Mouse (Mus musculus): Measurements from ENCODE around the gene Arvcf. TPM values are rescaled to one million over a fixed set of nuclear protein-coding genes. Genes with fewer than 3 reads are reported as not detected.

The Arvcf gene
- total and polyA plus RNA-seq, 2 experiments, result 14.1 to 18.4 TPM

DNA sequence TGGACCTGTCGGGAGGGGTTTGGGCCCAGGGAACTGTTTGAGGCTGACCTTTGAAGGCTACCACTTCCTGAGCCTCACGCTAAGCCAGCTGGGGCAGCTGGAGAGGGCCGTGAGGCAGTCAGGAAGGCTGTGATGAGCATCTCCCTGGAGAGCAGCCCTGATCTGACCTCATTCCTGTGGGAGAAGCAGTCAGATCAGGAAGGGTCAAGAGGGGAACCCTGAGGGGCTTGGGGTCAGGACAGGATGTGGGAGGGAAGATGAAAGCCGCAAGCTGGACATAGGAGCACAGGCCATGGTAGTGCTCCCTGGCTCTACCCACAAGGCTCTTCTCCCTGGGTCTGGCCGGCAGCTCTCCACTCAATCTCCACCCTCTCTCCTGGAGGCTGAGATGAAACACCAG is 105.9 kb downstream of the Arvcf start:
- no peak for DNase-seq (ENCODE audit: extremely low read depth, low read depth, low spot score)

DNA sequence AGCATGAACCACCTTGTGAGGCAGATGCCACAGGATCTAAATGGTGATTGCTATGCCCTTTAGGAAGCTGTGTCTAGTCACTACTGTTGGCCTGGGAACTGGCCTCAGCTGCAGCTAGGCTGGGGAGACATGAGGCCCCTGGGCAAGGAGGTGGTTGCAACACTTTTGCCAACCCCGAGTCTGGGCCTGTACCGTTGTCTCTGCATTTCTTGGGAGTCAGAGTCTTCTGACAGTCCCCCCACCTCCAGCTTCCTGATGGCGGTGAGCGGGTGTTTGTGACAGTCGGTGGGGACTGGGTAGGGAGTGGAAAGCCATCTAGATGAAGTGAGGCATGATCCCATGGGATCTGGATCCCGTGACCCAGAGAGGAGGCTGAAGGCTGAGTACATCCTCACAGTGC is 107.4 kb downstream of the Arvcf start:
- Histone ChIP-seq H3K79me2 (ENCODE audit: control insufficient read depth, insufficient read depth, low read length) (no peaks in the 10 kb centered on the region), H3K27me3 (ENCODE audit: control insufficient read depth, insufficient read depth, low read length) (no peaks in the 10 kb centered on the region), H3K36me3 (ENCODE audit: control insufficient read depth, insufficient read depth, low read length) (peaks cover 13% of the 10 kb centered on the region), H3K27ac (replicated peaks; ENCODE audit: insufficient read depth, low read depth, low read length) (no peak overlapping the region), H3K4me1 (ENCODE audit: control insufficient read depth, insufficient read depth, low read length) (no peaks in the 10 kb centered on the region), H3K9ac (ENCODE audit: low read depth, low read length) (no peak overlapping the region), H3K4me3 (ENCODE audit: insufficient read depth, low read depth, low read length) (no peak overlapping the region)
- DNase-seq (ENCODE audit: extremely low read depth, low read depth, low spot score), result no peak
- TF ChIP-seq CTCF (IDR thresholded peaks at IDR 0.05; ENCODE audit: low read depth, low read length) (no peak), POLR2A (IDR thresholded peaks at IDR 0.05; ENCODE audit: extremely low read depth, insufficient read depth, low read length) (no peak)
- 89% methylated on average over 6 of the region's 6 CpGs for whole genome bisulfite sequencing

More for the DNA sequence above, 105.9 kb downstream of the Arvcf start:
- Histone ChIP-seq H3K4me3 (ENCODE audit: insufficient read depth, low read depth, low read length) (no peak overlapping the region), H3K27me3 (ENCODE audit: control insufficient read depth, insufficient read depth, low read length) (no peaks in the 10 kb centered on the region), H3K79me2 (ENCODE audit: control insufficient read depth, insufficient read depth, low read length) (no peaks in the 10 kb centered on the region), H3K36me3 (ENCODE audit: control insufficient read depth, insufficient read depth, low read length) (peaks cover 13% of the 10 kb centered on the region), H3K27ac (replicated peaks; ENCODE audit: insufficient read depth, low read depth, low read length) (no peak overlapping the region), H3K4me1 (ENCODE audit: control insufficient read depth, insufficient read depth, low read length) (no peaks in the 10 kb centered on the region), H3K9ac (ENCODE audit: low read depth, low read length) (no peak overlapping the region)
- TF ChIP-seq POLR2A (IDR thresholded peaks at IDR 0.05; ENCODE audit: extremely low read depth, insufficient read depth, low read length) (no peak), CTCF (IDR thresholded peaks at IDR 0.05; ENCODE audit: low read depth, low read length) (no peak)
- 80% methylated on average over 5 of the region's 5 CpGs for WGBS

Other genes starting within 250 kb of the Arvcf start
- not detected in 2 replicates for gene Rtn4r, start 220.5 kb upstream of the Arvcf start, total RNA-seq (2014; rRNA removed)
- 0.07 TPM in 1 of 2 replicates, not detected in the other for gene Rtn4r, start 220.5 kb upstream of the Arvcf start, polyA plus RNA-seq (2012; rRNA removed)
- gene Ccdc188, start 130.3 kb upstream of the Arvcf start, total RNA-seq (2014; rRNA removed), result not detected in 2 replicates
- gene Ccdc188, start 130.3 kb upstream of the Arvcf start, polyA plus RNA-seq (2012; rRNA removed), result not detected in 2 replicates
- 1.2 and 1.3 TPM in 2 replicates for gene Zdhhc8, start 113.0 kb upstream of the Arvcf start, total RNA-seq (2014; rRNA removed)
- 10.9 and 12.3 TPM in 2 replicates for gene Zdhhc8, start 113.0 kb upstream of the Arvcf start, polyA plus RNA-seq (2012; rRNA removed)
- 12.8 and 14.6 TPM in 2 replicates for gene Trmt2a, start 99.5 kb upstream of the Arvcf start, total RNA-seq (2014; rRNA removed)
- gene Trmt2a, start 99.5 kb upstream of the Arvcf start, polyA plus RNA-seq (2012; rRNA removed), result 15.8 and 19.4 TPM in 2 replicates
- 37.0 and 40.9 TPM in 2 replicates for gene Ranbp1, start 99.5 kb upstream of the Arvcf start, total RNA-seq (2014; rRNA removed)
- gene Ranbp1, start 99.5 kb upstream of the Arvcf start, polyA plus RNA-seq (2012; rRNA removed), result 32.1 and 39.5 TPM in 2 replicates
- gene Gm49776, start 89.9 kb upstream of the Arvcf start, total RNA-seq (2014; rRNA removed), result not detected in 2 replicates
- gene Gm49776, start 89.9 kb upstream of the Arvcf start, polyA plus RNA-seq (2012; rRNA removed), result not detected in 2 replicates
- gene Dgcr8, start 58.9 kb upstream of the Arvcf start, total RNA-seq (2014; rRNA removed), result 8.3 and 11.7 TPM in 2 replicates
- gene Dgcr8, start 58.9 kb upstream of the Arvcf start, polyA plus RNA-seq (2012; rRNA removed), result 6.0 and 8.0 TPM in 2 replicates
- gene Tango2, start 79 bp upstream of the Arvcf start, total RNA-seq (2014; rRNA removed), result 42.4 and 58.0 TPM in 2 replicates
- 52.6 and 57.1 TPM in 2 replicates for gene Tango2, start 79 bp upstream of the Arvcf start, polyA plus RNA-seq (2012; rRNA removed)
- gene Txnrd2, start 78.2 kb downstream of the Arvcf start, total RNA-seq (2014; rRNA removed), result 23.9 and 30.9 TPM in 2 replicates
- gene Txnrd2, start 78.2 kb downstream of the Arvcf start, polyA plus RNA-seq (2012; rRNA removed), result 39.1 and 46.6 TPM in 2 replicates
- 474 and 538 TPM in 2 replicates for gene Comt, start 78.7 kb downstream of the Arvcf start, total RNA-seq (2014; rRNA removed)
- 779 and 1,223 TPM in 2 replicates for gene Comt, start 78.7 kb downstream of the Arvcf start, polyA plus RNA-seq (2012; rRNA removed)
- 1.4 and 1.5 TPM in 2 replicates for gene Gnb1l, start 150.5 kb downstream of the Arvcf start, total RNA-seq (2014; rRNA removed)
- 3.6 and 4.8 TPM in 2 replicates for gene Gnb1l, start 150.5 kb downstream of the Arvcf start, polyA plus RNA-seq (2012; rRNA removed)
- 0.18 and 1.0 TPM in 2 replicates for gene Rtl10, start 150.7 kb downstream of the Arvcf start, total RNA-seq (2014; rRNA removed)
- gene Rtl10, start 150.7 kb downstream of the Arvcf start, polyA plus RNA-seq (2012; rRNA removed), result 2.2 and 4.3 TPM in 2 replicates
- gene Tbx1, start 242.5 kb downstream of the Arvcf start, total RNA-seq (2014; rRNA removed), result not detected in 2 replicates
- 0.02 TPM in 1 of 2 replicates, not detected in the other for gene Tbx1, start 242.5 kb downstream of the Arvcf start, polyA plus RNA-seq (2012; rRNA removed)